Mouse (Mus musculus) ES-E14 (cell line): ENCODE measurements around the gene Pcbp4. TPM values are rescaled to one million over a fixed set of nuclear protein-coding genes. Genes with fewer than 3 reads are reported as not detected.
A peak's percentile ranks its signal among the peaks of the same experiment; 100 is the strongest.

Experiments used
- DNase-seq: peaks from one replicate; pipeline ENCODE4 v3.0.0-alpha.2; 2013; ENCODE audit warnings: low read depth, low spot score
- H3K27ac ChIP-seq: 2 replicates; pipeline ENCODE4 v1.5.1; 2012; ENCODE audit warnings: low read depth, mild to moderate bottlenecking, low read length, moderate library complexity, mixed read lengths; ENCODE audit not compliant: poor library complexity, insufficient read depth, severe bottlenecking
- H3K36me3 ChIP-seq: 2 replicates; pipeline ENCODE4 v1.6.1; 2012; ENCODE audit warnings: mild to moderate bottlenecking, low read length, moderate library complexity, mixed read lengths; ENCODE audit not compliant: control insufficient read depth, poor library complexity, insufficient read depth, severe bottlenecking
- H3K4me1 ChIP-seq, 2 experiments: fragments of 150-350 bp in 1 of 2; sonication (generic) in 1 of 2; 2 replicates each; pipeline ENCODE4 v1.6.1; 2012; ENCODE audit warnings: low read length in 2 of 2, mild to moderate bottlenecking in 1 of 2, mixed read lengths in 1 of 2; ENCODE audit not compliant: control insufficient read depth in 2 of 2, insufficient read depth in 2 of 2, poor library complexity in 1 of 2
- H3K4me3 ChIP-seq, 2 experiments: fragments of 150-350 bp in 1 of 2; sonication (generic) in 1 of 2; 2 replicates each; pipeline ENCODE4 v1.5.1; 2012; ENCODE audit warnings: low read length in 2 of 2, low read depth in 1 of 2, mild to moderate bottlenecking in 1 of 2, mixed read lengths in 1 of 2; ENCODE audit not compliant: insufficient read depth in 1 of 2, poor library complexity in 1 of 2, severe bottlenecking in 1 of 2
- H3K9ac ChIP-seq: 2 replicates; pipeline ENCODE4 v1.6.1; 2012; ENCODE audit warnings: low read depth, mild to moderate bottlenecking, low read length, mixed read lengths; ENCODE audit not compliant: poor library complexity, insufficient read depth, severe bottlenecking
- H3K9me3 ChIP-seq: fragments of 150-350 bp; sonication (generic); 2 replicates; pipeline ENCODE4 v1.6.1; 2012; ENCODE audit warnings: low read depth, mild to moderate bottlenecking, low read length; ENCODE audit not compliant: control insufficient read depth, insufficient read depth
- CHD2 ChIP-seq: IDR thresholded peaks from 2 replicates; pipeline ENCODE4 v1.6.1; 2014; ENCODE audit warnings: mild to moderate bottlenecking, low read depth, low read length, inconsistent platforms
- HCFC1 ChIP-seq: IDR thresholded peaks from 2 replicates; pipeline ENCODE4 v1.6.1; 2012; ENCODE audit warnings: low read length, inconsistent platforms, borderline replicate concordance; ENCODE audit not compliant: insufficient read depth
- MAFK ChIP-seq: IDR thresholded peaks from 2 replicates; pipeline ENCODE4 v1.6.1; 2014; ENCODE audit warnings: mild to moderate bottlenecking, low read depth, low read length, inconsistent platforms; ENCODE audit not compliant: insufficient read depth
- ZC3H11A ChIP-seq: IDR thresholded peaks from 2 replicates; pipeline ENCODE4 v1.6.1; 2012; ENCODE audit warnings: low read depth, mild to moderate bottlenecking, inconsistent platforms, low read length, borderline replicate concordance
- ZNF384 ChIP-seq: IDR thresholded peaks from 2 replicates; pipeline ENCODE4 v1.6.1; 2012; ENCODE audit warnings: low read depth, low read length, inconsistent platforms
- in situ Hi-C, 2 experiments: fragments of 600-800 bp; cut with MboI; formaldehyde crosslinking; loops; one replicate each; pipeline ENCODE4 v1.15.1; 2025; ENCODE audit warnings: low sequenced_read_pairs in 2 of 2, inconsistent platforms in 1 of 2; ENCODE audit not compliant: unreplicated experiment in 2 of 2
- total RNA-seq: library from RNA; depleted of rRNA; stranded (reverse); fragments of 300-350 nt; gene quantifications from 2 replicates; pipeline ENCODE4 v1.2.3, GENCODE M21; 2012

Pcbp4 gene
- total RNA-seq, 1 experiment: 140 TPM

DNA sequence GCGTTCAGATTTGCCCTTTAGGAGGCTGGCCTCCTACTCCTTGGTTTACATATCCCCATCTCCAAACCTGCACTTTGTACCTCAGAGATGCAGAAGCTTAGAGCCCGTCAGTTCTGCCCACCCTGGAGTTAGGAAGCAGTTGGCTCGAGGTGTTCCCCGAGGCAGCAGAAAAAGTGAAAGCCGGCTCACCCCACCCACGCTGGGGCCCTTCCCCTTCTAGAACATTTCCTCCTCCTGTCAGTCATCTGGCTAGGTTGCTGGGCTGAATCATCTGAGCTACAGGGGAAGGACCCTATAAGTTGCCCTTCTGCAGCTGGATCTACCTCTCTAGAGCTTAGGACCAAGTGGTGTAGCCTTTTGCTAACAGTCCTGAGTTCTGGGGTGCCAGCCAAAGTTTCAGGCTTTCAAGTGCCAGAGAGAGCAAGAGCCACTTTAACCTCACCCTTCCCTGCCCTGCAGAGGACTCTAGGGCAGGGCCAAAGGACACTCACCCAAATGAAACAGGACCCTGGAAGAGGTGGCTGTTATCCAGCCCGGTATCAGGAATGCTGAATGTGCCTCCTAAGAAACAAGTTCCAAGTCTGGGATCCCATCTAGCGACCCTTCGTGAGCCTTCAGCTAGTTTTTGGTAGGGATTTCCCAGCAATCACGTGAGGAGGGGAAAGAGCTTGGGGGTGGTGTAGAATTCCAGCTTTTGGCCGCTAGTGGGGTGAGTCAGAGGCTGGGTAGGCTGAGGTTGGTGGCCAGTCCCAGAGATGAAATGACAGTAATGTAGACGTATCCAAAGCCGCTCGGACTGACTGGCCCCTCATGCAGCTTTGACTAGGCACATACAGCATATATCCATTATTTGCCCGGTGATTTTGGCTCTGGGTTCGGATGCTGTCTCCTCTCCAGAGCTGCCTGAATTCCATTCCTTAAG is 23.2 kb downstream of the Pcbp4 start:
- in situ Hi-C loops: no loop called here
- Histone ChIP-seq H3K4me1 (peaks cover 5 to 20% of the 10 kb centered on the region in 2 experiments; a peak in 2 of 4 replicates), H3K36me3 (peaks cover 18% of the 10 kb centered on the region), H3K4me3 (peak overlapping the region in 1 of 2 experiments; percentile 31; a peak in 2 of 4 replicates), H3K9ac (peak overlapping the region; percentile 54; the same call in 1 of the 2 replicates), H3K9me3 (no peaks in the 10 kb centered on the region), H3K27ac (no peak overlapping the region)
- DNase-seq: no peak
- TF ChIP-seq CHD2 (no peak), MAFK (no peak), HCFC1 (no peak), ZC3H11A (no peak), ZNF384 (no peak)

GRCm38 (mm10) chr9:106476924-106477484 is 23.9 kb downstream of the Pcbp4 start, which contains the start of gene Parp3:
TSS of gene Parp3 (minus strand) at chr9:106476949.
- peaks cover 5 to 16% of the 10 kb centered on the region in 2 experiments; a peak in 2 of 4 replicates for H3K4me1 ChIP-seq
- in situ Hi-C loops: no loop called here

DNA sequence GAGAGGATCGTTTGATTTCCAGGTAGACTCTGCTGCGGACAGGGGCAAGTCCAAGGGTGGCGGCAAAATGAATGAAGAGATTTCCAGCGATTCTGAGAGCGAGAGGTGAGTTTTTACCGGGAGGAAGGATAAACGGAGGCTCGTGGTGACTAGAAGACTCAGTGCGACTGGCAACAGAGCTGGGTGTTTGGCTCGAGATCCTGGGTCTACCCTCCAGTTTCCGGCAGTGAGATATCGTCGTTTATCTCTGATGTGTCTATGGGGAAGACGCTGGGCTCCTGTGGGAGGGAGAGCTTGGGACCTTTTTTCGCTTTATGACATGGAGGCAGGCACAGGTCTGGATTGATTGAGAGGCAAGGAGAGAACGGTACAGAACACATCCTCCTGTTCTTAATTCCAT is 24.6 kb downstream of the Pcbp4 start:
- no peaks in the 10 kb centered on the region for H3K9me3 ChIP-seq
- in situ Hi-C loops: no loop called here
- TF ChIP-seq ZC3H11A: no peak
- TF ChIP-seq HCFC1: no peak
- no peak for TF ChIP-seq ZNF384
- no peak for TF ChIP-seq CHD2
- peaks cover 5 to 15% of the 10 kb centered on the region in 2 experiments; a peak in 2 of 4 replicates for H3K4me1 ChIP-seq
- peak overlapping the region; percentile 86 for H3K9ac ChIP-seq
- H3K4me3 ChIP-seq: peak overlapping the region; percentile 76 to 86
- no peak for DNase-seq
- no peak overlapping the region for H3K27ac ChIP-seq
- H3K36me3 ChIP-seq: peaks cover 27% of the 10 kb centered on the region

More at GRCm38 (mm10) chr9:106476924-106477484, 23.9 kb downstream of the Pcbp4 start, which contains the start of gene Parp3:
- peaks cover 24% of the 10 kb centered on the region for H3K36me3 ChIP-seq
- H3K9me3 ChIP-seq: no peaks in the 10 kb centered on the region
- TF ChIP-seq ZC3H11A (peak; percentile 85; the same call in 1 of the 2 replicates), CHD2 (peak; percentile 81), ZNF384 (no peak)
- H3K4me3 ChIP-seq: peak within 1 kb of the TSS; percentile 76 to 86
- DNase-seq: peak; percentile 99
- peak within 1 kb of the TSS; percentile 86 for H3K9ac ChIP-seq
- no peak within 1 kb of the TSS for H3K27ac ChIP-seq

DNA sequence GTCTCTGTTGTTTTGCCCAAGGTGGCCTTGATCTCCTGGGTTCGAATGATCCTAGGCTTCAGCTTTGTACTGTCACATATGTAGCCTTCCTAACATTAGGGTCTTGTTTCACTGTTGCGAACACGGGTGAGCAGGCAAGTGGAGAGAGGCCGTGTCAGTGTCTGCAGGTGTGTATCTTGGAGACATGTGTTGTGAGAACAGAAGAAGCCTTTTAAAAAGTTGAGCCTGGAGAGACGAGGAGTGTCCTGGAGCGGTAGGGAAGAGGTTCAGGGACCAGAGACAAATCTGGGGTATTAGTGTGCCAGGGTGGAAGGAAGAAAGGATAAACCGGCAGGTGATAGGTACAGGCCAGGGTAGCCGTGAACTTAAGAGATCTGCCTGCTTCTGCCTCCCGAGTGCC is 25.0 kb downstream of the Pcbp4 start:
- no peak for TF ChIP-seq ZNF384
- no peak for TF ChIP-seq MAFK
- peaks cover 31% of the 10 kb centered on the region for H3K36me3 ChIP-seq
- H3K9me3 ChIP-seq: no peaks in the 10 kb centered on the region
- peak overlapping the region; percentile 76 to 86 for H3K4me3 ChIP-seq
- in situ Hi-C loops: no loop called here
- H3K27ac ChIP-seq: no peak overlapping the region
- peak overlapping the region; percentile 86; the same call in 1 of the 2 replicates for H3K9ac ChIP-seq
- DNase-seq: no peak
- peaks cover 5 to 19% of the 10 kb centered on the region in 2 experiments; a peak in 2 of 4 replicates for H3K4me1 ChIP-seq
